Mouse (Mus musculus): ENCODE results near the gene Fam19a1.

DNA sequence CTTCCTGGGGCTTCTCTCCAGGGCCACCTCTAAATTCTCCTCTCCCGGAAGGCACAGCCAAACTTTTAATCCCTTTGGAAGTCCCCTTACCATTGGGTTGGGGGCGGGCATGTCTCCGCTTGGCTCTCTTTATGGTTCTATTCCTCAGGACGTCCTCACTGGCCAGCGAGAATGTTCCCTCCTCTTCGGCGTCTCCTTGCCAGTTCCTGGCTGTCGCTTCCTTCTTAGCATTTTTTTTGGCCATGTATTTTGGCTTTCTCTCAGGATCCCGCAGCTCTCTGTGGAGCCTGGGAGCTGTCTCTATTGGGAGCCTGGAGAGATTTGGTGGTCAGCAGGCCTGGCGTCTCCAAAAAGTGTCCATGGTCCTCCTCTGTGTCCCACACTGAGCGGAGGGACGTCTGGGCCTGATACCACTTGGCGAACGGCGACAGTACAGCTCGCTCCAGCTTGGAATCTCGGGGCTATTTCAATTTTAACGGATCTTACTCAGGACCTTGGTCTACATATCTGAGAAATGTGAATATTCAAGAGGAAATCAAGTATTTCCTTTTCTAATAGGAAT is 52.9 kb downstream of the Fam19a1 start, which contains the start of gene 1700123L14Rik:
- TF ChIP-seq CTCF (IDR thresholded peaks at IDR 0.05; ENCODE audit: control insufficient read depth, insufficient read depth, low read length) (no peak), POLR2A (IDR thresholded peaks at IDR 0.05; ENCODE audit: borderline replicate concordance, control insufficient read depth, low read depth, low read length) (no peak)

All from bone marrow, adult 2 months (tissue).